Mouse (Mus musculus): Measurements from ENCODE around the gene Tfcp2. TPM values are rescaled to one million over a fixed set of nuclear protein-coding genes. Genes with fewer than 3 reads are reported as not detected.
A peak's percentile ranks its signal among the peaks of the same experiment; 100 is the strongest.

The Tfcp2 gene
- total RNA-seq, 2 experiments from 2014 or later: 33.0 to 36.5 TPM

DNA sequence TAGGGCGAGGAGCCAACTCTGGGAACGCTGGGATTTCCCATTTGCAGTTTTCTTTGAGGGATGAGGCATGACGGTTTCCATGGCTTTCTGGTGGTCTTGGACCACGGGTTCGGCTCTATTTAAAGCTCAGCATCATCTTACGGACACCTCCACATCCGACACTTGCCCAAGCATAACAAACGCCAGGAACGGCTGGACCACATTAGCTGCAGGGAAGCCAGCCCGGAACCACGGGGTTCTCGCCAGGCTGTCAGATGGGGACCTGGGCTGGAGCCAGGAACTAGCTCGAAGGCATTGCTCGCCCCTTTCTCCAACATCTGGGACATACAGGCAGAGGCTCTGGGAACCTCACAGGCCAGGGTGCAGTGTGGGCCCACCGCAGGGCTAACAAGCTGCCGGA lies 100.6 kb downstream of the Tfcp2 start:
- DNase-seq: peak; percentile 84
- intact Hi-C loops (cut with DNase I): no loop called here

DNA sequence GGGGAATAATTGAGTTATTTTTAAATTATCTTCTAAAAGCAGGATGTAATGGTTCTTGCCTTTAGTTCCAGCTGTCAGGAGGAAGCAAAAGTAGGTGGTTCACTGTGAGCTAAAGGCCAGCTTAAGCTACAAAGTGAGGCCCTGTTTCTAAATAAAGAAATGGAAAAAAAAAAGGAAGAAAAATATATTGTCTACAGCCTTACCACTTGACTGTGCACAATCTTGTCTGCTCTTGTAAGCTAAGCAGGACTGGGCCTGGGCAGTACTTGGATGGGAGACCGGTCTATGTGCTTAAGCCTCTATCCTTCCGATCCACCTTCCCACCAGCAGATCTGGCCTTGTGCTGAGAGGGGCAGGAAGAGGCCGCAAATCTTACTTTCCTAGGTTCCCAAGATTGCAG lies 102.3 kb downstream of the Tfcp2 start:
- intact Hi-C loops (cut with DNase I): no loop called here
- DNase-seq: no peak

DNA sequence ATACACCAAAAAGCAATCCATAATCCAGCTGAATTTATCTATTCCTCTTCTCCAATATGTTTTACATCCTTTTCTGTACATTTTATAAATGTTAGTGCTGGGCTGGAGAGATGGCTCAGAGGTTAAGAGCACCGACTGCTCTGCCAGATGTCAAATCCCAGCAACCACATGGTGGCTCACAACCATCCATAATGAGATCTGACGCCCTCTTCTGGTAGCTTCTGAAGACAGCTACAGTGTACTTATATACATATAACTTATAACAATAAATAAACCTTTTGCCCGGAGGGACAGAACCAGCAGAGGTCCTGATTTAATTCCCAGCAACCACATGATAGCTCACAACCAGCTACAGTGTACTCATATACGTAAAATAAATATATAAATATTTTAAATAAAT lies 103.2 kb downstream of the Tfcp2 start:
- no peak for DNase-seq
- intact Hi-C loops (cut with DNase I): no loop called here

Other genes with a start within 250 kb of the Tfcp2 start
- gene Mettl7a1, start 247.9 kb downstream of the Tfcp2 start, total RNA-seq (2021): 1 to 10 TPM; 6.0 to 6.5 TPM
- under 1 TPM in 1 of 2 experiments, not detected in 1; 0.34 TPM for gene Mettl7a3, start 217.1 kb downstream of the Tfcp2 start, total RNA-seq (2021)
- not detected for gene Methig1, start 198.9 kb downstream of the Tfcp2 start, total RNA-seq (2021)
- under 1 TPM; 0.24 to 0.38 TPM for gene Mettl7a2, start 198.8 kb downstream of the Tfcp2 start, total RNA-seq (2021)
- gene Higd1c, start 187.5 kb downstream of the Tfcp2 start, total RNA-seq (2021): not detected
- not detected for gene Gm5475, start 129.9 kb downstream of the Tfcp2 start, total RNA-seq (2021)
- gene Slc11a2, start 126.9 kb downstream of the Tfcp2 start, total RNA-seq (2021): 10 to 100 TPM; 55.9 to 61.2 TPM
- gene Letmd1, start 83.0 kb downstream of the Tfcp2 start, total RNA-seq (2021): 10 to 100 TPM; 65.8 to 70.5 TPM
- 10 to 100 TPM; 53.1 to 54.0 TPM for gene Csrnp2, start 56.5 kb downstream of the Tfcp2 start, total RNA-seq (2021)
- 100 to 1,000 TPM; 123 to 125 TPM for gene Pou6f1, start 48.0 kb upstream of the Tfcp2 start, total RNA-seq (2021)
- 10 to 100 TPM; 67.6 to 71.0 TPM for gene Dazap2, start 63.3 kb upstream of the Tfcp2 start, total RNA-seq (2021)
- 1 to 10 TPM; 2.4 to 3.2 TPM for gene Smagp, start 84.9 kb upstream of the Tfcp2 start, total RNA-seq (2021)
- gene Bin2, start 117.5 kb upstream of the Tfcp2 start, total RNA-seq (2021): 1 to 10 TPM; 1.8 to 2.4 TPM
- 1 to 10 TPM in 1 of 2 experiments, under 1 TPM in 1; 0.74 to 1.2 TPM for gene Cela1, start 135.9 kb upstream of the Tfcp2 start, total RNA-seq (2021)
- gene Galnt6, start 177.4 kb upstream of the Tfcp2 start, total RNA-seq (2021): under 1 TPM; 0.34 to 0.40 TPM
- gene Slc4a8, start 209.7 kb upstream of the Tfcp2 start, total RNA-seq (2021): 10 to 100 TPM; 70.6 to 78.6 TPM